Mouse (Mus musculus) ES-Bruce4 (cell line): Measurements from ENCODE around the gene Gstz1.

Source experiments
- CTCF ChIP-seq: IDR thresholded peaks from one replicate; pipeline ENCODE4 v1.8.1; 2011; ENCODE audit warnings: low read depth, low read length
- EP300 ChIP-seq: IDR thresholded peaks from 2 replicates; pipeline ENCODE4 v1.6.1; 2011; ENCODE audit warnings: low read depth, low read length; ENCODE audit not compliant: insufficient read depth
- POLR2A ChIP-seq: IDR thresholded peaks from one replicate; pipeline ENCODE4 v1.8.1; 2011; ENCODE audit warnings: low read length; ENCODE audit not compliant: insufficient read depth

DNA sequence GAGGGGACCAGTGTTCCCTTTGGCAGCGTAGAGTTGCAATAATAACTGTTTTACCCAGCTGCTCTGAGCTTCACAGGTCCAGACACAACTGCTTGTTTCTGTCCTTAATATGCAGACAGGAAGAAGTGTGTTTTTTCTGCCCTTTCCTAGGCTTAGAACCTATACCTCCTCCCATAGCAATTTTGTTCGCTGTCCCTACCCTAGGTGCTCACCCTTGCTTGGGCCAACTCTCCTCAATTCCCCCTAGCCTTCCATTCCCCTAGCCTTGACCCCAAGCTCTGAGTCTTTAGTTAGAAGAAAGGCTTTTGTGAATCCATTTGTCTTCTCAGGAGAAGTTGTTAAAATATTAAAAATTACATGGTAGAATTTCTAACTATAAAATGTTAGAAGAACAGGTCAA lies 8.2 kb upstream of the Gstz1 start:
- TF ChIP-seq POLR2A (no peak), CTCF (no peak), EP300 (no peak)
